Mouse (Mus musculus) brain, embryonic 18.5 days (tissue): Measurements from ENCODE around the gene Cpsf4.
"Not testable (repeated sequence)": the region's sequence is repeated elsewhere in the genome, so short reads cannot be mapped to it uniquely, and the experiment has no call there.

ENCODE experiments used
- DNase-seq: peaks from one replicate; pipeline ENCODE4 v3.0.0-alpha.2; 2012; ENCODE audit warnings: low read depth, low spot score

Gene Cpsf4

DNA sequence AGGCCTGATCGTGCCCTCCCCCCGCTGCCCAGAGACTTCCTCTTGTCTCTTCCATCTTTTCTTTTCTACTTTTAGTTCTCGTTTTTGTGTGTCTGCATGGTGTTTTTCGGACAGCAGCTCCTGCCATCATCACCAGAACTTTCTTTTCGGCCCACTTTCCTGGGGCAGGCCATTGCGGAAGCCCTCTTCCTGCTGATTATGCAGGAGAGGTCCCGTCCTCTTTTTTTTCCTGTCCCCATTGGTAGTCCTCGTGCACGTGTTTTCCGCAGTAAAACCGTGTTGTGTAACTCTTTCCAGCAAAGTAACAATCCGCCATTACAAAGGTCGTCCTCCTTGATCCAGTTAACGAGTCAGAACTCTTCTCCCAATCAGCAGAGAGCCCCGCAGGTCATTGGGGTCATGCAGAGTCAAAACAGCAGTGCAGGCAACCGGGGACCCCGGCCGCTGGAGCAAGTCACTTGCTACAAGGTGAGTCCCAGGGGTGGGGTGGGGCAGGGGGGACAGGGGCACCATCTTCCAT is 11.5 kb downstream of the Cpsf4 start:
- no peak for DNase-seq

DNA sequence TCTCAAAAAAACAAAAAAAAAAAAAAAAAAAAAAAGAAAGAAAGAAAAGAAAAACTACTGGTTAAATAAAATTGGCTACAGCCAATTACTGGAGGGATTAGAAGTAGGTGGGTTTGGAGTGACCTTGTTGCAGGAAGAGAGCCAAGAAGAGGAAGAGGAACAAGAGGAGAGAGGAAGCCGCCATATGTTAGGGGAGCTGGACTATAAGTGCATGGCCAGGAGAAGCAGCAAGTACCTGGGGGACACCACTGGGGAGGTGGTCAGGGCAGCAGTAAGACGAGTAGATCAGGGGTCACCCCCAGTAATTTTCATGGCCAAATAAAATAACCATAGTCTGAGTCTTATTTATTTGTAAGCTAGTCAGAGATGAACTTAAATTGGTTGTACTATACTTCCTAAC is 18.2 kb downstream of the Cpsf4 start:
- no peak for DNase-seq

DNA sequence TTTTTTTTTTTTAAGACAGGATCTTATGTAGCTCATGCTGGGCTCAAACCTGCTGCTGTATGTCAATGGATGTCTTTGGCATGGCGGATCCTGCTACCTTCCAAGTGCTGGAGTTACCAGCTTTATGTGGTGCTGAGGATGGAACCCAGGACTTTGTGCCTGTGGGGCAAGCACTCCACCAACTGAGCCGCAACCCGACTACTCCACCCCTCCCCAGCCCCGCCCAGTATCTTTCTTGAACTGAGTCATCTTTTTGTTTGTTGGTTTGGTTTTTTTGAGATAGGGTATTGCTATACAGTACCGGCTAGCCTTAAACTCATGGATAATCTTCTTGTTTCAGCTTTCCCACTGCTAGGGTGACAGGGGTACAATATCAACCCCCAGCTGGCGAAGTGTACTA is 22.4 kb downstream of the Cpsf4 start:
- no peak for DNase-seq

DNA sequence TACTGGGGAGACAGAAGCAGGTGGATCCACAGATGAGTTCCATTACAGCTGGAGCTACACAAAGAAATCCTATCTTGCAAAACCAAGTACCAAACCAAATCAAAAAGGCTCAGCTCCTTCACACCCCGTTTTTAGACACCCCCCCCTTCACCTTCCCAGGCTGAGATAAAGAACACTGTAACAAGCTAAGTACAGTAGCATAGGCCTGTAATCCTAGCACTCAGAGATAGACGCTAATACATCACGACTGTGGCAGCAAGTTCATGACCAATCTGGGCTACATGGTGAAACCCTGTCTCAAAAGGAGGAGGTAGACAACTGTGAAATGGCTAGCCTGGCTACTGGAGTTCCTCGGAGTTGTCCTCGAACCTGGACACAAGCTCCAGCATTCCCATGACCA is 23.4 kb downstream of the Cpsf4 start:
- no peak for DNase-seq

DNA sequence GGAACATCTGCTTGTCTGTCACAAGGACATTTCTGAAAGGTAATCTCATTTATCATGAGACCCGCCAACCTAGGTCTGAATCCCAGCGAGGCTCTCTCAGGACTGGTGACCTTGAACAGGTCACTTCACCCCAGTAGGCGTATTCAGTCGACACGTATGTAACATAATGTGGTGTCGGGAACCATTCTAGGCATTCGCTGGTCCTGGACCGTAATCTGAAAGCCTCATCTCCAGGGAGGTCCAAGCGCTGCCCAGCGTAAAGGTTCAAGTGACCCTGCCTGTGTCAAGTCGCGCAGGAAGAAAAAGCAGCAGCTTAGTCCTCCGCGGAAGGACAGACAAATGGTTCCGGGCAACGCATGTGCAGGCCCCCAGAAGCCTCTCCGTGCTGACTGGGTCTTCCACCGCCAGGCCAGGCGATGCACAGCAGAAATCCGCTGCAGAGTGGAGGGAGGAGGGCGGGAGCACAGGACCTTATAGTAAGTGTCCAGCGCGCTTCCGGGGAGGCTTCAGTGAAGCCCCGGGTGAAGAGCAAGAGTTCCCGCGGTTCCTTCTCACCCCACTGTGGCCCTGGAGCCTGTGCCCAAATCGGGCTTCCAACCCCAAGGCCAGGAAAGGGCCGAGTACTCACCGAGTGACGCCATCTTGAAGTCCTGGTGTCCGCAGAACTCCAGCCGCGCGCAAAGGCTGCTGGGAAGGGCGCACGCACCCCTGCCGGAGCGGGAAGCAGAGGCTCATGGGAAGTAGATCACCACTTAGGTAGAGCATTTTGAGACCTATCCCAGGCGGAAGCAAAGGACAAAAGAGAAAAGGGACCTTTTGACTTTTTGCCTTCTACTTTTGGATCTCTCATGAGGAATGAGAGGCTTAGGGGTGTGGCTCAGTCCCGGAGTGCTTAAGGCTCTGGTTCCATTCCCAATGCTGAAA is 24.1 kb downstream of the Cpsf4 start:
- peak; percentile 80 for DNase-seq

DNA sequence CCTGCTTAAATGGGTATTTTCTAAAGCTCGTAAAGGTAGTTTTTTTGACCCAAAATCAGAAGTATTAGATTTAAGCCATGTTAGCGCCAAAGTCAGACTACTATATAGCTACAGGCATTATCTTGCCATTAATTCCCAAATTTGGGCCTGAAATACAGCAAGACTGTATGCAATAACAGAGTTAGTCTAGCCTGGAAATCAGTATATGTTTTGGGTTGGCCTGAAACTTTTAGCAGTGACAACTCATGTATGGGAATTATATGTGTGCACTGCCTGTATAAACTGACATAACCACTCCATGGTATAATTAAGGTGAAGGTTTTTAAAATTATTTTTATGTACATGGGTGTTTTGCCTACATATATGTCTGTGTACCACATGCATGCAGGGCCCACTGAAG is 24.9 kb downstream of the Cpsf4 start, which contains the start of gene Atp5j2:
Atp5j2 (minus strand) TSS at position 101 of the 400 bp plus-strand sequence.
- no peak for DNase-seq

DNA sequence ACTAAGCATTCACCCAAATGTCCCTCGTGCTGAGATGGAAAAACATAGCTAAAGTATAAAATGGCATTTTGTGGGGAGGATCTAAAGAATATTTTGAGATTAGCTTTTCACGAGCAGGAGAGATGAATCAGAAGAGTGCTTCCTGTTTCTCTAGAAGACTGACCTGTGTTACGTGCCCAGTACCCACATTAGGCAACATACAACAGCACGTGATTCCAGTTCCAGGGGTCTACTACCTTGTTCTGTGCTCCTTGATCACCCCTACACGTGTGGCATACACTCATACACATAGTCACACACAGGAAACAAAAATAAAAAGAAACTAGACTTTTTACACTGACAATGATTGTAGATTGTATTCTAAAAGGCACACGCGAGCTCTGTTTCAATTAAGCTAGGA is 33.4 kb downstream of the Cpsf4 start:
- no peak for DNase-seq

DNA sequence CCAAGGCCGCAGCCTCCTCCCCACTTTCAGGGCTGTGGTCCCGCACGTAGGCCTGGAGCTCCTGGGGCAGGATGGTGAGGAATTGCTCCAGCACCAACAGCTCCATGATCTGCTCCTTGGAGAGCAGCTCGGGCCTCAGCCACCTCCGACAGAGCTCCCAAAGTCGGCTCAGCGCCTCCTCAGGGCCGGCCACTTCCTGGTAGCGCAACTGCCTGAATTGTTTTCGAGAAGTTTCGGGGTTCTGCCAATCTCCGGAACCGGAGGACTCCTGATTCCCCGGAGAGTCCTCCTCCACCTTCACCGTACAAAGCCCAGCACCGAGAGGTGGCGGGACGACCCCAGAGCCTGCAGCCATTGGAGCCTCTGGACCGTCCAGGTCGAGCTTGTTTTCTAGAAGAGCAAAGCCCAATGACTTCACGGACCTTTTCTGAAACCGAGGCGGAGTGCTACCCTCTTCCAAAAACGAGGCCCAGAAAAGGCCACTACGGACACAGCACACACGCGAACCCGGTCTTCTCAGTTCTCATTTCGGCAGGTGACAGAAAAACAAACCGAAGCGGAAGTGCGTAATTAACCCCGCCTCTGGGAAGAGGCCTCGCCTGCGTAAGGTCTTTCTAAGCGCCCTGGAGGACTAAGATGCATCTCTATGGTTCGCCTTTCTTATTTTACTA is 34.4 kb downstream of the Cpsf4 start, which contains the start of gene Zkscan14:
Zkscan14 (minus strand) TSS at position 548 of the 671 bp plus-strand sequence.
- peak; percentile 75 for DNase-seq

DNA sequence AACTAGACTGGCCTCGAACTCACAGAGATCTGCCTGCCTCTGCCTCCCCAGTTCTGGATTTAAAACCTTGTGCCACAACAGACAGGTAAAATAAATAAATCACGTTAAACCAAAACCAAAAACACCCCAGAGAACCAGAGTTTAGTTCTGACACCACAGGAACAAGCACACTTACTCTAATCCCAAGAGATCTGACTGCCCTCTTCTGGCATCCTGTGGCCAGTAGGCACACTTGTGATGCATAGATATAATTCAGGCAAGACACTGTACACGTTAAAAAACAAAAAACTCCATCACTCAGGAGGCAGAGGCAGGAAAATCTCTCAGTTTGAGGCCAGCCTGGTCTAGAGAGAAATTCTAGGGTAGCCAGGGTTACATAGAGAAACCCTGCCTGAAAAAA is 35.4 kb downstream of the Cpsf4 start:
- DNase-seq, result no peak

DNA sequence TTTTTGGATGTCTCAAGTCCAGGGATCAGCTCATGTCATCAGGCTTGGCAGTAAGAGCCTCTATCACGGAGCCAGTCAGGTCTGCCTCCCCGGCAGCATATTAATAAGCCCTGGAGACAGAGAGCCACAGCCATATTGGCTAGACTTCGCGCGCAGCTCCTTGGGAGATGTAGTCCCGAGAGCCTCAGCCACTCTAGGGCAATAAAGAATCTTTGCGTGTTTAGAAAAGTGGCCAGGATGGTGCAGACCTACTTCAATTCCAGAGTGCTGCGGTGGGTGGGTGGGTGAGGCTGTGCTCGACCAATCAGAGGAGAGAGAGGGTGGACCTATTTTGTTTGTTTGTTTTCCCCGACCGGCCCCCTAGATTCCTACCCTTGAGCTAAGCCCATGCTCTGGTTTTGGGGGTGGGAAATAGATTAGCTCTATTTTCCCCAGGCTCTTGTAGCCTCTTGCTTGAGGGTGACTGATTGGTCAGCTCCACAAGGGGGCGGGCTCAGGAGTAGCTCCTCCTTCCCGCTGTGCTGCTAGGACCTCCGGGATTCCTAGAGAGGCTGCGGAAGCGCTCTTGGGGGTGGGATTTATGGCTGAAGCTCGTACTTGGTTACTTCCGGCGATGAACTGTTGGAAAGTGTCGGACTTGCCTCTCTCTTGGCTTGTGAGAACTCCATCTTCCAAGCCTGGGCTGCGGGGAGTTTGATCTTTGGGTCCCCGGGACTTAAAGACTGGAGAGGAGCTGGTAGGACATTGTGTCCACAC is 37.1 kb downstream of the Cpsf4 start, which contains the start of gene Zkscan5:
Zkscan5 (plus strand) TSS at position 627 of the 756 bp plus-strand sequence.
- peak; percentile 97 for DNase-seq

DNA sequence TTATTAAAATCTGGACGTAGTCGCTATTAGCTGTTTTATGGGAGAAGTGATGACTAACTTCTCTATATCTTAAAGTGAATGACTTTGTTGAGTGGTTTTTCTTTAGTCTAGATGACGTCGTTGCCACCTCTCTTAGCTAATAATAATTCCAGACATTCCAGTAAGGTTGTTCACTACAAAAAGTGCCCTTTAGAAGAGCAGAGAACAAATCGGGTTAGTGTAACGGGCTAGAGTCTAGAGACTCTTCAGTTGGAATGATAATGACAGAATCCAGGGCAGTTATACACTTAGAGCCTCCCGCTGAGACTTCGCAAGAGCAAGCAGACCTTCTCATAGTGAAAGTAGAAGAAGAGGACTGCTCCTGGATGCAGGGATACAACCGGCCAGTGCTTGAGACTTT is 38.0 kb downstream of the Cpsf4 start:
- DNase-seq, result no peak

DNA sequence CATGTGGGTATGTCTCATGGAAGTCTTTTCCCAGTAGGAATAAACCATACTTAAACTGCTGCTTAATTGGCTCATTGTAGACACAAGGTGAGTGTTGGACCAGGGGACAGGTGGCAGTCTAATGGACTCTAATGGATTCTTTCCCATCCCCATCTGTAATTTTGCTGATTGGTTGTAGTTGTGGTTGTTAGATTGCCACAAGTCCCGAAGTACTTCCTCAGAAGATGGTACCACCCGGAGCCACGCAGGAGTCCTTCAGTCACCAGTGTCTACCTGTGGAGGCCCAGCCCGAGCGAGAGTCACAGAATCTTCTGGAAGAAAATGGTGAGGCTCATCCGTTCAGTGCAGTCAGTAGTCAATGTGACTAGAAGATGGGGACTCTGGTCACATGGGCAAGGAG is 40.4 kb downstream of the Cpsf4 start:
- DNase-seq, result no peak

DNA sequence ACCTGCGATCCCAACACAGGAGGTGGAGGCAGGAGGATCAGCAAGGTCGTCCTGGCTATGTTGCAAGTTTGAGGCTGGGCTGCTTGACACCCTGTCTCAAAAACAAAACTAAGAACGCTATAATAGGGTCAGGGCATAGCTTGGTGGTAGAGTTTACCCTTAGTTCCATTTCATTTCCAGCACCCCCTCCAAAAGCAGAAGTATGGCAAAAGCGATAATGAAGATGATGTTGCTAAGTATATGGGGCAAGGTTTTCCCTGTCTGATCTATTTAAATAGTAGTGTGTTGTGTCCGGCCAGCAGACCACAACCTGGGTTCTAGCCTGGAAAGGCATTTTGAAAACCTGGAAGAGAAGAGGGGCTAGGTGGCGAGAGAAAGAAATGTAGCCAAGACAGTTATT is 40.9 kb downstream of the Cpsf4 start:
- DNase-seq, result no peak

DNA sequence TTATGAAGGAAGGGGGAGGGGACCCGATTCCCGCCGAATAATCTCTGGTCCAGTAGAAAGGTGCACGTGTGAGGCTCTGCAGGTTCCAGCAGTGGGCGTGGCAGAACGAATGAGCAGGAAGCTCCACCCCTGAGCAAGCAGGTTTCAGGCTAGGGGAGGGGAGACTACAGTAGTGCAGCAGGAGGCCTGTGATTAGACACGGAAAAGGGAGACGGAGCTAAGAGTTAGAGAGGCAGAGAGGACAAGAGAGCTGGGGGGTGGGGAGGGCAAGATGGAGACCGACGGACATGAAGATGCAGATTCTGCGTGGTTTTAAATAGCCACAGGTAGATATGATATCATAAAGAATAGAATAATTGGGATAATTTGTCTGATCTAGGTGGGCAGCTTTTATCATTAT is 41.4 kb downstream of the Cpsf4 start:
- not testable (repeated sequence) for DNase-seq

DNA sequence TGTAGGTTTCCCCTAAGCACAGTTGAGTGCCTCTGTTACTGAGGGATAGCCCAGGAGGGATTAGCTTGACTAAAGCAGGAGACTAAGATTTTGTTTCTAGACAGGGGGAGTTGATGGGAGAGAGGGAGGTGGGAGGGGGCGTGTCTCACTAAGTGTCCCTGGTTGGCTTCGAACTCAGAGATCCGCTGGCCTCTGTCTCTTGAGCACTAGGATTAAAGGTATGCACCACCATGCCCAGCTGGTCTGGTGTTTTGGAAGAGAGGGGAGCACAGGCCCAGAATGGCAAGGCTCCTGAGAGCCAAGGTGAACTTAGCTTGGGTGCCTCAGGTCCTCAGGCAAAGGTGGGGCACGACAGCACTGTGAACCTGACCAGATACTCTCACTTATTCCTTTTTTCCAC is 44.3 kb downstream of the Cpsf4 start:
- no peak for DNase-seq

DNA sequence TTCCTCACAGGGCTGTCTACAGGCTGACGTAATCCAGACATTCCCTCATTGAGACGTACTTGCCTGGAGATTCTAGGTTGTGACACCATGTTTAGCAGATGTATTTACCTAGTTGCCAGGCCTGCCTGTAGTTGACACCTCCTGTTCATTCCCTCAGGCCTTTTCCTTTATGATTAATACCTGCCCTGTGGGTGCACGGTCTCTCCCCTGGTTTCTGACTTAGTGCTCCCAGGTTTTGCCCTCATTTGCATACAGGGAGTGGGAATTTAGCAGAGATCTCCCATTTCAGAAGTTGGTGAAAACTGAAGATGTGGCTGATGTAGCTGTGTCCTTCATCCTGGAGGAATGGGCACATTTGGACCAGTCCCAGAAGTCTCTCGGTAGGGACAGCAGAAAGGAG is 45.2 kb downstream of the Cpsf4 start:
- no peak for DNase-seq

DNA sequence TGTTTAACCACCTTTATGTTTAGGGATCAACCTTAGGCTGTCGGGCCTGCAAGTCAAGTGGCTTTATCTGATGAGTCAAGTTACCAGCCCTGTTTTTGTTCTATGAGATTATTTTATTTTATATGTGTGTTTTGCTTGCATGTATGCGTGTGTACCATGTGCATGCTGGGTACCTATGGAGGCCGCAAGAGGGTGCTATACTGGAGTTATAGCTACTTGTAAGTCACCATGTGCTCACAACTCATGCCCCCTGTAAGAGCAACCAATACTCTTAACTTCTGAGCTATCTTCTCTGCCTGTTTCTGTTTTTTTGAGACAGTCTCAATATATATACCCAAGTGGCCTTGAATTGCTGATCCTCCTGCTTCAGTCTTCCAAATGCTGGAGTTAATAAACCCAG is 46.5 kb downstream of the Cpsf4 start:
- no peak for DNase-seq

DNA sequence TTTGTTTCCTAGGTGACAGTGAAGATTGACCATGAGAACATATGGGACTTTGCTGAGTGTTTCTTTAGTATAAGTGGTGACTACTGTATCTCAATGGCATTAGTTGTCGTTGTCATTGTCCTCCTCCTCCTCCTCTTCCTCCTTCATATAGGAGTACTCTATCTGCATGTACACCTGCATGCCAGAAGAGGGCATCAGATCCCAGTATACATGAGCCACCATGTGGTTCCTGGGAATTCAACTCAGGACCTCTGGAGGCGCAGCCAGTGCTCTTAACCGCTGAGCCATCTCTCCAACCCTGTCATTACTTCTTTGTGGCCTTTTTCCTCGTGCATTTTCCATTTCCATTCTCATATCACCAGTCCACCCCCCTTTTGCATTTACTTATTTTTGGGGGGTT is 47.7 kb downstream of the Cpsf4 start:
- DNase-seq, result no peak

DNA sequence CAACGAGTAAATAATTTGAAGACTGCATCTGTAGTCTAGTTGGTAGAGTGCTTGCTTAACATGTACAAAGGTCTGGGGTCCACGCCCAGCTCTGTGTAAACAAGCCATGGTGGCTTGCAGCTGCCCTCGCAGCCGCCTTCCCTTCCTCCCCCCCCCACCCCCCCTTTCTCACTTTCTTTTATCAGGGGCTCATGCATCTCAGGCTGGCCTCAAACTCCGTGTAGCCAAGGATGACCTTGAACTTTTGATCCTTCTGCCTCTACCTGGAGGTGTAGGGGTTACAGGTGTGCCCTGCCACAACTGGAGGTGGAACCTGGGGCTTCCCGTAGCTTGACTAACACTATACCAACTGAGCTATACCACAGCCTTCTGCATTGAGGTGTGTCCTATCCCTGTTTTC is 50.7 kb downstream of the Cpsf4 start:
- no peak for DNase-seq

DNA sequence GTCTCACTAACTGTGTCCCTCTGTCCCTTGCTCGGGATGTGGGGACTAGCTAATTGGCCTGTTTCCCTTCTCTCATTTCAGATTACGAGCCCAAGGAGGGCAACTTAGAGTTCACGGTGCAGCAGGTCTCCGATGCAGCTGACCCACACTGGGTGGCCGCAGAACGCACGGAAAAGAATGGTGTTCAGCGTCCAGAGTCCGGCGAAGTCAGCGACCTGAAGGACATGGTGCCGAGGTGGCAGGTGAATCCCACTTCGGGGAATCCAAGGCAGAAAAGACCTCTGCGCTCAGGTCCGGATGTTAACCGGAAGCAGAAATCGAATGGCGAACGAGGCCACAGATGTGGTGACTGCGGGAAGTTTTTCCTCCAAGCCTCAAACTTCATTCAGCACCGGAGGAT is 51.2 kb downstream of the Cpsf4 start:
- DNase-seq, result no peak

DNA sequence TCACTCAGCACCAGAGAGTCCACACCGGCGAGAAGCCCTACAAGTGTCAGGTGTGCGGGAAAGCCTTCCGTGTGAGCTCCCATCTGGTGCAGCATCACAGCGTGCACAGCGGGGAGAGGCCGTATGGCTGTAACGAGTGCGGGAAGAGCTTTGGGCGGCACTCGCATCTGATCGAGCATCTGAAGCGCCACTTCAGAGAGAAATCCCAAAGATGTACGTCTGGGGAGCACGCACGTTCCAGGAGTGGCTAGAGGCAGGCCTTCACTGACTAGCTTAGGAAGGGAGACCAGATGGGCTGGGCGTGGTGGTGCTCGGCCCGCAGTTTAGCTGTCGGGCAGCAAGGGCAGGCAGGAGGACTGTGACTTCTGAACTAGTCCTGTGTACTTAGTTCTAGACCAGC is 51.7 kb downstream of the Cpsf4 start:
- DNase-seq, result no peak

DNA sequence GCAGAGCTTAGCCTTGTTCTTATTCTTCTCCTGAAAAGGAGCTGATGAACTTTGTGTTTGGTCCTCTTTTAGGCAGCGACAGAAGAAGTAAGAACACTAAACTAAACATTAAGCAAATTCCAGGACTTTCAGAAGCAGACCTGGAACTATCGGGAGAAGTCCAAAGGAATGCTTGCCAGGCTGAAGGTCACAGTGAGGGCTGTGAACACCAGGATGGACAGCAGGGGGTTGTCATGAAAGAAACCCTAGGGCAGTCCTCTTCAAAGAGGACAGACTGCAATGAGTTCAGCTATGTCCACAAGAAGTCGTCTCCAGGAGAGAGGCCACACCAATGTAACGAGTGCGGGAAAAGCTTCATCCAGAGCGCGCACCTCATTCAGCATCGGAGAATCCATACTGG is 53.0 kb downstream of the Cpsf4 start:
- no peak for DNase-seq
